Mouse (Mus musculus) erythroblast, embryonic 14.5 days (primary cell): Measurements from ENCODE around the gene Wnt16.

Experiments
- GATA1 ChIP-seq: IDR thresholded peaks from 2 replicates; pipeline ENCODE4 v1.6.1; 2012; ENCODE audit warnings: low read length, inconsistent platforms, mixed read lengths
- TAL1 ChIP-seq: IDR thresholded peaks from 3 replicates; pipeline ENCODE4 v1.6.1; 2012; ENCODE audit warnings: low read length, inconsistent platforms, mixed read lengths

- no peak for TF ChIP-seq GATA1
- no peak for TF ChIP-seq TAL1
Measured at GRCm38 (mm10) chr6:22266018-22266417, 22.0 kb upstream of the Wnt16 start.
